Mouse (Mus musculus) C2C12 (cell line): ENCODE measurements around the gene Rrp1. TPM values are rescaled to one million over a fixed set of nuclear protein-coding genes. Genes with fewer than 3 reads are reported as not detected.

ENCODE experiments used
- H3K27me3 ChIP-seq: one replicate; pipeline ENCODE4 v1.6.1; 2011; ENCODE audit not compliant: control insufficient read depth, insufficient read depth, insufficient read length
- H3K36me3 ChIP-seq: one replicate; pipeline ENCODE4 v1.6.1; 2011; ENCODE audit not compliant: control insufficient read depth, insufficient read depth
- H3K4me3 ChIP-seq: one replicate; pipeline ENCODE4 v1.5.1; 2011; ENCODE audit warnings: mild to moderate bottlenecking, control low read depth; ENCODE audit not compliant: poor library complexity, insufficient read depth, severe bottlenecking
- H3K79me2 ChIP-seq: one replicate; pipeline ENCODE4 v1.6.1; 2011; ENCODE audit not compliant: control insufficient read depth, insufficient read depth
- H3K79me3 ChIP-seq: one replicate; pipeline ENCODE4 v1.6.1; 2011; ENCODE audit warnings: low read depth, control low read depth
- H3ac ChIP-seq: one replicate; pipeline ENCODE3; 2011; ENCODE audit warnings: low read depth; ENCODE audit not compliant: control insufficient read depth, insufficient read length
- CEBPB ChIP-seq: IDR thresholded peaks from one replicate; pipeline ENCODE4 v1.6.1; 2011; ENCODE audit warnings: low read depth, mild to moderate bottlenecking, control low read depth, moderate library complexity
- CTCF ChIP-seq: IDR thresholded peaks from one replicate; pipeline ENCODE4 v1.5.1; 2011; ENCODE audit not compliant: control insufficient read depth, insufficient read depth, insufficient read length
- FOSL1 ChIP-seq: IDR thresholded peaks from one replicate; pipeline ENCODE4 v1.8.0; 2011; ENCODE audit warnings: mild to moderate bottlenecking, low read length; ENCODE audit not compliant: poor library complexity, insufficient read depth, severe bottlenecking
- MAX ChIP-seq: IDR thresholded peaks from one replicate; pipeline ENCODE4 v1.6.1; 2011; ENCODE audit warnings: mild to moderate bottlenecking, control low read depth
- MYOD1 ChIP-seq: IDR thresholded peaks from one replicate; pipeline ENCODE4 v1.6.1; 2011; ENCODE audit warnings: low read depth; ENCODE audit not compliant: control insufficient read depth, insufficient read length
- MYOG ChIP-seq: IDR thresholded peaks from one replicate; pipeline ENCODE4 v1.6.1; 2011; ENCODE audit not compliant: control insufficient read depth, insufficient read length; ENCODE audit errors: extremely low read depth
- USF1 ChIP-seq: IDR thresholded peaks from one replicate; pipeline ENCODE4 v1.6.1; 2011; ENCODE audit warnings: low read depth, mild to moderate bottlenecking, control low read depth, moderate library complexity
- polyA plus RNA-seq: library from polyadenylated mRNA; unstranded; fragments of >200 nt; fragmentation: generic; extraction: Trizol; gene quantifications from one replicate; pipeline ENCODE4 v1.2.1, GENCODE M21; 2012; ENCODE audit warnings: missing spikeins

Rrp1 gene
- polyA plus RNA-seq, 1 experiment: 154 TPM

GRCm38 (mm10) chr10:78429180-78429579 lies 16.3 kb upstream of the Rrp1 start:
- H3K4me3 ChIP-seq: no peak overlapping the region
- peaks cover 16% of the 10 kb centered on the region for H3K79me2 ChIP-seq
- H3K27me3 ChIP-seq: no peaks in the 10 kb centered on the region
- peaks cover 14% of the 10 kb centered on the region for H3K79me3 ChIP-seq
- H3ac ChIP-seq: no peak overlapping the region
- H3K36me3 ChIP-seq: peaks cover 26% of the 10 kb centered on the region
- TF ChIP-seq USF1: no peak
- TF ChIP-seq FOSL1: no peak
- TF ChIP-seq CEBPB: peak; percentile 79

- Histone ChIP-seq H3K79me2 (peaks cover 16% of the 10 kb centered on the region), H3K79me3 (peaks cover 14% of the 10 kb centered on the region), H3K36me3 (peaks cover 26% of the 10 kb centered on the region), H3K27me3 (no peaks in the 10 kb centered on the region), H3ac (no peak overlapping the region), H3K4me3 (no peak overlapping the region)
- no peak for TF ChIP-seq MAX
- TF ChIP-seq CTCF: no peak
Measured at GRCm38 (mm10) chr10:78428070-78428469, 15.2 kb upstream of the Rrp1 start.

GRCm38 (mm10) chr10:78426117-78426735 lies 13.4 kb upstream of the Rrp1 start:
- peak overlapping the region; percentile 76 for H3K4me3 ChIP-seq
- H3K36me3 ChIP-seq: peaks cover 26% of the 10 kb centered on the region
- TF ChIP-seq MYOD1: no peak
- no peak for TF ChIP-seq CTCF
- no peak for TF ChIP-seq MAX
- no peak for TF ChIP-seq USF1
- TF ChIP-seq CEBPB: no peak
- TF ChIP-seq MYOG: no peak
- TF ChIP-seq FOSL1: no peak

GRCm38 (mm10) chr10:78425181-78426041 lies 12.6 kb upstream of the Rrp1 start, which contains the start of gene Cstb:
Gene Cstb (plus strand): TSS chr10:78425669.
- Histone ChIP-seq H3K4me3 (peak within 1 kb of the TSS; percentile 76), H3K27me3 (no peaks in the 10 kb centered on the region), H3K79me3 (peaks cover 14% of the 10 kb centered on the region), H3ac (peak within 1 kb of the TSS; percentile 99), H3K79me2 (peaks cover 16% of the 10 kb centered on the region), H3K36me3 (peaks cover 26% of the 10 kb centered on the region)
- TF ChIP-seq USF1 (peak; percentile 88), CTCF (no peak)

More at GRCm38 (mm10) chr10:78426117-78426735, 13.4 kb upstream of the Rrp1 start:
- H3ac ChIP-seq: peak overlapping the region; percentile 99
- H3K27me3 ChIP-seq: no peaks in the 10 kb centered on the region
- H3K79me2 ChIP-seq: peaks cover 16% of the 10 kb centered on the region
- H3K79me3 ChIP-seq: peaks cover 14% of the 10 kb centered on the region

- Histone ChIP-seq H3K79me3 (peaks cover 12% of the 10 kb centered on the region), H3K36me3 (peaks cover 13% of the 10 kb centered on the region), H3K79me2 (peaks cover 16% of the 10 kb centered on the region), H3K27me3 (no peaks in the 10 kb centered on the region), H3ac (no peak overlapping the region), H3K4me3 (no peak overlapping the region)
- TF ChIP-seq MYOG (no peak), MAX (no peak), USF1 (no peak), MYOD1 (no peak), CTCF (no peak), FOSL1 (no peak), CEBPB (no peak)
Measured at GRCm38 (mm10) chr10:78422614-78423013, 9.8 kb upstream of the Rrp1 start.

GRCm38 (mm10) chr10:78420929-78421328 lies 8.1 kb upstream of the Rrp1 start:
- no peak for TF ChIP-seq MYOG
- no peak for TF ChIP-seq MYOD1
- TF ChIP-seq CTCF: no peak
- TF ChIP-seq CEBPB: no peak
- TF ChIP-seq MAX: no peak
- no peak for TF ChIP-seq FOSL1
- no peak for TF ChIP-seq USF1
- Histone ChIP-seq H3K36me3 (no peaks in the 10 kb centered on the region), H3K4me3 (no peak overlapping the region), H3K27me3 (no peaks in the 10 kb centered on the region), H3K79me2 (peaks cover 4% of the 10 kb centered on the region), H3ac (no peak overlapping the region), H3K79me3 (peaks cover under 1% of the 10 kb centered on the region)
